Mouse (Mus musculus): ENCODE results near the gene Lrrc74a. TPM values are rescaled to one million over a fixed set of nuclear protein-coding genes. Genes with fewer than 3 reads are reported as not detected.

The Lrrc74a gene
- polyA plus RNA-seq, 1 experiment from 2014 or later = not detected

- Histone ChIP-seq H3K4me3 (ENCODE audit: low read depth, low read length) (no peak overlapping the region), H3K4me2 (replicated peaks; ENCODE audit: low read depth, low read length) (no peak overlapping the region), H3K9ac (replicated peaks; ENCODE audit: low read depth, low read length) (no peak overlapping the region), H3K4me1 (ENCODE audit: control insufficient read depth, insufficient read depth, low read length) (peaks cover 14% of the 10 kb centered on the region; the same call in 1 of the 2 replicates), H3K27ac (ENCODE audit: low read length) (no peak overlapping the region), H3K27me3 (ENCODE audit: control insufficient read depth, insufficient read depth, low read length) (no peaks in the 10 kb centered on the region), H3K9me3 (ENCODE audit: control insufficient read depth, low read depth, low read length) (no peaks in the 10 kb centered on the region), H3K36me3 (ENCODE audit: control insufficient read depth, insufficient read depth, low read length) (no peaks in the 10 kb centered on the region)
- ATAC-seq (ENCODE audit: insufficient number of reproducible peaks, insufficient read depth, low FRiP score, low read depth) = no peak
- WGBS = 70% methylated on average over 12 of the region's 12 CpGs
These were observed 52.2 kb downstream of the Lrrc74a start for GRCm38 (mm10) chr12:86786149-86787019.

GRCm38 (mm10) chr12:86787020-86787553, 52.9 kb downstream of the Lrrc74a start:
- Histone ChIP-seq H3K4me3 (ENCODE audit: low read depth, low read length) (no peak overlapping the region), H3K27me3 (ENCODE audit: control insufficient read depth, insufficient read depth, low read length) (no peaks in the 10 kb centered on the region), H3K27ac (ENCODE audit: low read length) (no peak overlapping the region), H3K36me3 (ENCODE audit: control insufficient read depth, insufficient read depth, low read length) (no peaks in the 10 kb centered on the region), H3K4me1 (ENCODE audit: control insufficient read depth, insufficient read depth, low read length) (0 out of 2 replicates have a peak, but pooled peaks cover 9% of the 10 kb centered on the region), H3K4me2 (replicated peaks; ENCODE audit: low read depth, low read length) (no peak overlapping the region), H3K9ac (replicated peaks; ENCODE audit: low read depth, low read length) (no peak overlapping the region), H3K9me3 (ENCODE audit: control insufficient read depth, low read depth, low read length) (no peaks in the 10 kb centered on the region)
- 59% methylated on average over 4 of the region's 4 CpGs for WGBS
- ATAC-seq (ENCODE audit: insufficient number of reproducible peaks, insufficient read depth, low FRiP score, low read depth) = peak; percentile 34; the same call in 1 of the 2 replicates

GRCm38 (mm10) chr12:86790100-86790848, 56.1 kb downstream of the Lrrc74a start:
- Histone ChIP-seq H3K27ac (ENCODE audit: low read length) (no peak overlapping the region), H3K36me3 (ENCODE audit: control insufficient read depth, insufficient read depth, low read length) (no peaks in the 10 kb centered on the region), H3K9ac (replicated peaks; ENCODE audit: low read depth, low read length) (0 out of 2 replicates have a peak overlapping the region, but pooled peaks have one; percentile 6), H3K4me1 (ENCODE audit: control insufficient read depth, insufficient read depth, low read length) (0 out of 2 replicates have a peak, but pooled peaks cover 9% of the 10 kb centered on the region), H3K27me3 (ENCODE audit: control insufficient read depth, insufficient read depth, low read length) (no peaks in the 10 kb centered on the region), H3K9me3 (ENCODE audit: control insufficient read depth, low read depth, low read length) (no peaks in the 10 kb centered on the region), H3K4me2 (replicated peaks; ENCODE audit: low read depth, low read length) (no peak overlapping the region), H3K4me3 (ENCODE audit: low read depth, low read length) (no peak overlapping the region)
- no peak for ATAC-seq (ENCODE audit: insufficient number of reproducible peaks, insufficient read depth, low FRiP score, low read depth)
- WGBS = 43% methylated on average over 6 of the region's 6 CpGs

- Histone ChIP-seq H3K4me3 (ENCODE audit: low read depth, low read length) (no peak overlapping the region), H3K4me1 (ENCODE audit: control insufficient read depth, insufficient read depth, low read length) (0 out of 2 replicates have a peak, but pooled peaks cover 9% of the 10 kb centered on the region), H3K4me2 (replicated peaks; ENCODE audit: low read depth, low read length) (no peak overlapping the region), H3K9ac (replicated peaks; ENCODE audit: low read depth, low read length) (no peak overlapping the region), H3K27me3 (ENCODE audit: control insufficient read depth, insufficient read depth, low read length) (no peaks in the 10 kb centered on the region), H3K36me3 (ENCODE audit: control insufficient read depth, insufficient read depth, low read length) (no peaks in the 10 kb centered on the region), H3K27ac (ENCODE audit: low read length) (no peak overlapping the region), H3K9me3 (ENCODE audit: control insufficient read depth, low read depth, low read length) (no peaks in the 10 kb centered on the region)
- WGBS = 13% methylated on average over 2 of the region's 2 CpGs
- no peak for ATAC-seq (ENCODE audit: insufficient number of reproducible peaks, insufficient read depth, low FRiP score, low read depth)
These were observed 56.6 kb downstream of the Lrrc74a start for GRCm38 (mm10) chr12:86790849-86791127.

GRCm38 (mm10) chr12:86791987-86792386, 57.8 kb downstream of the Lrrc74a start:
- no peaks in the 10 kb centered on the region for H3K27me3 ChIP-seq (ENCODE audit: control insufficient read depth, insufficient read depth, low read length)
- 90% methylated on average over 2 of the region's 2 CpGs for WGBS
- H3K4me2 ChIP-seq (replicated peaks; ENCODE audit: low read depth, low read length) = no peak overlapping the region

GRCm38 (mm10) chr12:86793830-86794229, 59.7 kb downstream of the Lrrc74a start:
- Histone ChIP-seq H3K36me3 (ENCODE audit: control insufficient read depth, insufficient read depth, low read length) (no peaks in the 10 kb centered on the region), H3K4me3 (ENCODE audit: low read depth, low read length) (no peak overlapping the region), H3K4me1 (ENCODE audit: control insufficient read depth, insufficient read depth, low read length) (peaks cover 11% of the 10 kb centered on the region), H3K27me3 (ENCODE audit: control insufficient read depth, insufficient read depth, low read length) (no peaks in the 10 kb centered on the region), H3K9me3 (ENCODE audit: control insufficient read depth, low read depth, low read length) (no peaks in the 10 kb centered on the region), H3K9ac (replicated peaks; ENCODE audit: low read depth, low read length) (no peak overlapping the region), H3K27ac (ENCODE audit: low read length) (no peak overlapping the region), H3K4me2 (replicated peaks; ENCODE audit: low read depth, low read length) (no peak overlapping the region)
- WGBS = 45% methylated on average over 3 of the region's 3 CpGs
- peak; percentile 21; the same call in 1 of the 2 replicates for ATAC-seq (ENCODE audit: insufficient number of reproducible peaks, insufficient read depth, low FRiP score, low read depth)

More at GRCm38 (mm10) chr12:86791987-86792386, 57.8 kb downstream of the Lrrc74a start:
- H3K4me3 ChIP-seq (ENCODE audit: low read depth, low read length) = no peak overlapping the region
- ATAC-seq (ENCODE audit: insufficient number of reproducible peaks, insufficient read depth, low FRiP score, low read depth) = no peak
- H3K9ac ChIP-seq (replicated peaks; ENCODE audit: low read depth, low read length) = no peak overlapping the region
- no peaks in the 10 kb centered on the region for H3K9me3 ChIP-seq (ENCODE audit: control insufficient read depth, low read depth, low read length)
- H3K27ac ChIP-seq (ENCODE audit: low read length) = no peak overlapping the region
- H3K4me1 ChIP-seq (ENCODE audit: control insufficient read depth, insufficient read depth, low read length) = 0 out of 2 replicates have a peak, but pooled peaks cover 9% of the 10 kb centered on the region
- no peaks in the 10 kb centered on the region for H3K36me3 ChIP-seq (ENCODE audit: control insufficient read depth, insufficient read depth, low read length)

- H3K27ac ChIP-seq (ENCODE audit: low read length) = no peak overlapping the region
- ATAC-seq (ENCODE audit: insufficient number of reproducible peaks, insufficient read depth, low FRiP score, low read depth) = no peak
- no peaks in the 10 kb centered on the region for H3K27me3 ChIP-seq (ENCODE audit: control insufficient read depth, insufficient read depth, low read length)
- no peaks in the 10 kb centered on the region for H3K9me3 ChIP-seq (ENCODE audit: control insufficient read depth, low read depth, low read length)
- peaks cover 16% of the 10 kb centered on the region for H3K4me1 ChIP-seq (ENCODE audit: control insufficient read depth, insufficient read depth, low read length)
- no peaks in the 10 kb centered on the region for H3K36me3 ChIP-seq (ENCODE audit: control insufficient read depth, insufficient read depth, low read length)
- no peak overlapping the region for H3K4me3 ChIP-seq (ENCODE audit: low read depth, low read length)
- WGBS = 85% methylated on average over 11 of the region's 11 CpGs
- no peak overlapping the region for H3K4me2 ChIP-seq (replicated peaks; ENCODE audit: low read depth, low read length)
- no peak overlapping the region for H3K9ac ChIP-seq (replicated peaks; ENCODE audit: low read depth, low read length)
These were observed 60.2 kb downstream of the Lrrc74a start for GRCm38 (mm10) chr12:86794331-86794730.

- no peak overlapping the region for H3K4me2 ChIP-seq (replicated peaks; ENCODE audit: low read depth, low read length)
- peaks cover 18% of the 10 kb centered on the region for H3K4me1 ChIP-seq (ENCODE audit: control insufficient read depth, insufficient read depth, low read length)
- H3K9ac ChIP-seq (replicated peaks; ENCODE audit: low read depth, low read length) = no peak overlapping the region
- H3K4me3 ChIP-seq (ENCODE audit: low read depth, low read length) = no peak overlapping the region
- no peaks in the 10 kb centered on the region for H3K36me3 ChIP-seq (ENCODE audit: control insufficient read depth, insufficient read depth, low read length)
- WGBS = 55% methylated on average over 7 of the region's 7 CpGs
- H3K27ac ChIP-seq (ENCODE audit: low read length) = peak overlapping the region; percentile 27; the same call in 1 of the 2 replicates
- ATAC-seq (ENCODE audit: insufficient number of reproducible peaks, insufficient read depth, low FRiP score, low read depth) = no peak
- H3K27me3 ChIP-seq (ENCODE audit: control insufficient read depth, insufficient read depth, low read length) = no peaks in the 10 kb centered on the region
- H3K9me3 ChIP-seq (ENCODE audit: control insufficient read depth, low read depth, low read length) = no peaks in the 10 kb centered on the region
These were observed 61.1 kb downstream of the Lrrc74a start for GRCm38 (mm10) chr12:86795076-86795837.

Data from stomach, embryonic 14.5 days (tissue).